Mouse (Mus musculus): ENCODE results near the gene 2410004B18Rik. TPM values are rescaled to one million over a fixed set of nuclear protein-coding genes. Genes with fewer than 3 reads are reported as not detected.

The 2410004B18Rik gene
- total RNA-seq, 2 experiments from 2014 or later, result 21.4 to 22.3 TPM

Other genes with a start within 250 kb of the 2410004B18Rik start
- gene Ddah1, start 179.3 kb upstream of the 2410004B18Rik start, total RNA-seq (2021), result 10 to 100 TPM; 11.0 to 13.7 TPM
- gene Bcl10, start 15.2 kb upstream of the 2410004B18Rik start, total RNA-seq (2021), result 10 to 100 TPM; 24.3 to 25.5 TPM
- 1 to 10 TPM; 6.3 to 7.9 TPM for gene Syde2, start 49.9 kb downstream of the 2410004B18Rik start, total RNA-seq (2021)
- under 1 TPM; 0.15 to 0.39 TPM for gene Wdr63, start 170.1 kb downstream of the 2410004B18Rik start, total RNA-seq (2021)
- gene Mcoln3, start 179.4 kb downstream of the 2410004B18Rik start, total RNA-seq (2021), result under 1 TPM; 0.55 to 0.90 TPM
- gene Mcoln2, start 211.8 kb downstream of the 2410004B18Rik start, total RNA-seq (2021), result 1 to 10 TPM; 1.7 to 1.9 TPM

Data from adrenal gland, postnatal 10 days (tissue).